Mouse (Mus musculus) layer of hippocampus, adult 6 months (tissue): ENCODE results near the gene Mtln. TPM values are rescaled to one million over a fixed set of nuclear protein-coding genes. Genes with fewer than 3 reads are reported as not detected.

Source experiments
- long read RNA-seq, 2 experiments: library from polyadenylated mRNA; unstranded; transcript quantifications; one replicate each; pipeline ENCODE4 v2.0.0; 2019 to 2020
- polyA plus RNA-seq: library from polyadenylated mRNA; unstranded; fragments of <200 nt; fragmentation: Nextera tagmentation; gene quantifications from 2 replicates; pipeline ENCODE4 v1.2.3, GENCODE M21; 2021

The Mtln gene
- polyA plus RNA-seq, result 134 and 146 TPM in 2 replicates
- long read RNA-seq, experiment 1, transcript Mtln-201 (2 exons, 800 nt), result major isoform, 94 of 96 reads
- long read RNA-seq, experiment 1, partial matches to known transcripts, result 2 of 96 reads
- long read RNA-seq, experiment 1, other reads (novel, unspliced or antisense), result 0 of 96 reads
- long read RNA-seq, experiment 2, transcript Mtln-201 (2 exons, 800 nt), result major isoform, 15 of 15 reads
- long read RNA-seq, experiment 2, partial matches to known transcripts, result 0 of 15 reads
- long read RNA-seq, experiment 2, other reads (novel, unspliced or antisense), result 0 of 15 reads

GRCm38 (mm10) chr2:127791919-127792603 lies at the start of gene Mtln:
TSS of gene Mtln (minus strand) at chr2:127792488.

DNA sequence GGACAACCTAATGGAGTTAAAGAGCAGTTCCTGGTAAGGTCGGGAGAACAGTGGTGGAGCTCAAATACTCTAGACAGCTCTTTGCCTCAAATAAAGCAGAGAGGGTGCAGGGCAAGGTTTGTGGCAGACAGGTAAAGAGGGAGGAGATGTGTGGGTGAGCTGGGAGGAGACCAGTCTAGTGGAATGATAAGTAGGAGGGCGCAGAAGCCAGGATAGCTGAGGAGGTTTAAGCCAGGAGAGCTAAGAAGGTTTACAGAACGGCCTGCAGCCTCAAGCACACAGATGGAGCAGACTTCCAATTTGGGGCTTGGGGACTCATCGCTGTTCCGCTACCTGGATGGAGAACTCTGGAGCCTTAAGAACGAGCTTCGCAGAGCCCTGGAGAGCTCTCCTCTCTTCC lies 46.3 kb upstream of the Mtln start, which contains the start of gene Acoxl:
Gene Acoxl (plus strand): TSS at position 301 of the 400 bp plus-strand sequence.

GRCm38 (mm10) chr2:127831401-127832102 lies 39.3 kb upstream of the Mtln start, which contains the start of gene Bub1:
TSS of gene Bub1 (minus strand) at chr2:127831865.

DNA sequence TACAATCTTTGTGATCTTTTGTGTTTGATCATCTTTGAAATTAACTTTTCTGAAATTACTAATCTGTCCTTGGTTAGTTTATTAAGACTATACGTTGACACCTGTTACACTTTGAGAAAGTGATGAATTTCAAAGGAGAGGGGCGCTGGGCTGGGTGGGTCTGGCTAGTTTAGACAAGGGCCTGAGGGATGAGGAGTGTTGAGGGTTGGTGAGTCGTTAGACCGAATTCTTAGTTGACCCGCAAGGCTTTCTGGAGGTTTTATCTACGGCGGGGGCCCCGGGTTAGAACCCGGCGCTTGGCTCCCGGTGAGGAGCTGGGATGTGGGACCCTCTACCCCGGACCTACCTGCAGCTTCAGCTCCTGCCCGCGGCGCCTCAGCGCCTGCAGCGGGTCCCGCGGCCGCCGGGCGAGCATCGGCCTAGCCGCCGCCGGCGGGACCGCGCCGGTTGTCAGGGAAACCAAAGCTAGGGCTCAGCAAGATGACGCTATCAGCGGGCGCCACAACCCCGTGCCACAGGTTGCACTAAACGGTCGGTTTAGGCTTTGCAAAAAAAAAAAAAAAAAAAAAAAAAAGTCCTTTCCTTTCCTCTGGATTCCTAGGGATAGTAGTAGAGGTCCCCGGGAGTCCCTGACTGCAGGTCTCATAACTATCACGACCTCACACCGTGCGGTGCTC lies 3.7 kb downstream of the Mtln start, which contains the start of gene Nphp1:
Gene Nphp1 (minus strand): TSS at position 458 of the 677 bp plus-strand sequence.

Other genes with a start within 250 kb of the Mtln start
- gene Zfp661, start 205.4 kb downstream of the Mtln start, polyA plus RNA-seq, result 2.1 and 2.8 TPM in 2 replicates
- gene Mrps5, start 205.3 kb downstream of the Mtln start, polyA plus RNA-seq, result 123 and 126 TPM in 2 replicates
- 112 and 148 TPM in 2 replicates for gene Mal, start 135.8 kb downstream of the Mtln start, polyA plus RNA-seq
- 0.35 and 0.38 TPM in 2 replicates for gene Mall, start 62.6 kb downstream of the Mtln start, polyA plus RNA-seq
- 7.1 and 8.3 TPM in 2 replicates for gene Nphp1, start 3.6 kb downstream of the Mtln start, polyA plus RNA-seq
- gene Bub1, start 39.4 kb upstream of the Mtln start, polyA plus RNA-seq, result not detected in 2 replicates
- gene Acoxl, start 46.4 kb upstream of the Mtln start, polyA plus RNA-seq, result 0.05 TPM in 1 of 2 replicates, not detected in the other